Mouse (Mus musculus): ENCODE results near the gene Sfrp5. TPM values are rescaled to one million over a fixed set of nuclear protein-coding genes. Genes with fewer than 3 reads are reported as not detected.
A peak's percentile ranks its signal among the peaks of the same experiment; 100 is the strongest.

Gene Sfrp5
- polyA plus RNA-seq, 1 experiment from 2014 or later, result 0.21 TPM

GRCm38 (mm10) chr19:42158246-42159017 lies 43.6 kb downstream of the Sfrp5 start:
- Histone ChIP-seq H3K27ac (peak overlapping the region; percentile 39), H3K27me3 (ENCODE audit: low read depth, poor library complexity, severe bottlenecking) (no peaks in the 10 kb centered on the region), H3K4me3 (no peak overlapping the region), H3K9me3 (replicated peaks) (no peaks in the 10 kb centered on the region), H3K4me1 (peaks cover 11% of the 10 kb centered on the region; the same call in 1 of the 2 replicates), H3K36me3 (no peaks in the 10 kb centered on the region)
- WGBS, result 50% methylated on average over 13 of the region's 13 CpGs
- DNase-seq (ENCODE audit: low spot score), result no peak

- WGBS, result 54% methylated on average over 12 of the region's 12 CpGs
- no peaks in the 10 kb centered on the region for H3K27me3 ChIP-seq (ENCODE audit: low read depth, poor library complexity, severe bottlenecking)
- peaks cover 11% of the 10 kb centered on the region; the same call in 1 of the 2 replicates for H3K4me1 ChIP-seq
- no peak overlapping the region for H3K4me3 ChIP-seq
- no peak for DNase-seq (ENCODE audit: low spot score)
- H3K9me3 ChIP-seq (replicated peaks), result no peaks in the 10 kb centered on the region
- H3K36me3 ChIP-seq, result no peaks in the 10 kb centered on the region
- H3K27ac ChIP-seq, result peak overlapping the region; percentile 39
Measured at GRCm38 (mm10) chr19:42157493-42158237, 44.4 kb downstream of the Sfrp5 start.

- Histone ChIP-seq H3K4me3 (no peak overlapping the region), H3K4me1 (peaks cover 41% of the 10 kb centered on the region), H3K27me3 (ENCODE audit: low read depth, poor library complexity, severe bottlenecking) (peaks cover 16% of the 10 kb centered on the region), H3K9me3 (replicated peaks) (no peaks in the 10 kb centered on the region), H3K27ac (no peak overlapping the region), H3K36me3 (peaks cover 10% of the 10 kb centered on the region)
- peak; percentile 87 for DNase-seq (ENCODE audit: low spot score)
- 6% methylated on average over 6 of the region's 6 CpGs for WGBS
Measured at GRCm38 (mm10) chr19:42151990-42152389, 50.1 kb downstream of the Sfrp5 start.

- DNase-seq (ENCODE audit: low spot score), result no peak
- peaks cover 16% of the 10 kb centered on the region for H3K27me3 ChIP-seq (ENCODE audit: low read depth, poor library complexity, severe bottlenecking)
Measured at GRCm38 (mm10) chr19:42148569-42148860, 53.5 kb downstream of the Sfrp5 start.

More at GRCm38 (mm10) chr19:42148569-42148860, 53.5 kb downstream of the Sfrp5 start:
- Histone ChIP-seq H3K4me3 (peak overlapping the region; percentile 82), H3K9me3 (replicated peaks) (no peaks in the 10 kb centered on the region), H3K4me1 (peaks cover 45% of the 10 kb centered on the region), H3K27ac (peak overlapping the region; percentile 91), H3K36me3 (peaks cover 10% of the 10 kb centered on the region)
- WGBS, result 16% methylated on average over 7 of the region's 7 CpGs

Other genes with a start within 250 kb of the Sfrp5 start
- 39.9 and 52.5 TPM in 2 replicates for gene Mms19, start 221.1 kb downstream of the Sfrp5 start, polyA plus RNA-seq (2016; fragmentation: Nextera tagmentation; extraction: Ambion mirVana)
- gene Ubtd1, start 220.5 kb downstream of the Sfrp5 start, polyA plus RNA-seq (2016; fragmentation: Nextera tagmentation; extraction: Ambion mirVana), result 14.2 and 15.1 TPM in 2 replicates
- gene Ankrd2, start 166.3 kb downstream of the Sfrp5 start, polyA plus RNA-seq (2016; fragmentation: Nextera tagmentation; extraction: Ambion mirVana), result not detected in 2 replicates
- 1.1 and 1.3 TPM in 2 replicates for gene Hoga1, start 156.6 kb downstream of the Sfrp5 start, polyA plus RNA-seq (2016; fragmentation: Nextera tagmentation; extraction: Ambion mirVana)
- 0.24 TPM in 1 of 2 replicates, not detected in the other for gene 4933411K16Rik, start 150.0 kb downstream of the Sfrp5 start, polyA plus RNA-seq (2016; fragmentation: Nextera tagmentation; extraction: Ambion mirVana)
- gene Morn4, start 115.9 kb downstream of the Sfrp5 start, polyA plus RNA-seq (2016; fragmentation: Nextera tagmentation; extraction: Ambion mirVana), result 43.6 and 49.0 TPM in 2 replicates
- gene Pi4k2a, start 111.8 kb downstream of the Sfrp5 start, polyA plus RNA-seq (2016; fragmentation: Nextera tagmentation; extraction: Ambion mirVana), result 31.9 and 33.0 TPM in 2 replicates
- gene Avpi1, start 73.2 kb downstream of the Sfrp5 start, polyA plus RNA-seq (2016; fragmentation: Nextera tagmentation; extraction: Ambion mirVana), result 22.1 and 25.0 TPM in 2 replicates
- 5.6 and 5.8 TPM in 2 replicates for gene Marveld1, start 54.9 kb downstream of the Sfrp5 start, polyA plus RNA-seq (2016; fragmentation: Nextera tagmentation; extraction: Ambion mirVana)
- gene Zfyve27, start 38.3 kb downstream of the Sfrp5 start, polyA plus RNA-seq (2016; fragmentation: Nextera tagmentation; extraction: Ambion mirVana), result 27.6 and 30.8 TPM in 2 replicates
- not detected in 2 replicates for gene Golga7b, start 45.3 kb upstream of the Sfrp5 start, polyA plus RNA-seq (2016; fragmentation: Nextera tagmentation; extraction: Ambion mirVana)
- 1.0 and 1.2 TPM in 2 replicates for gene Crtac1, start 229.5 kb upstream of the Sfrp5 start, polyA plus RNA-seq (2016; fragmentation: Nextera tagmentation; extraction: Ambion mirVana)